Mouse (Mus musculus) heart, embryonic 15.5 days (tissue): ENCODE measurements around the gene Unc119b. TPM values are rescaled to one million over a fixed set of nuclear protein-coding genes. Genes with fewer than 3 reads are reported as not detected.

ENCODE experiments used
- ATAC-seq: fragments of 200-750 bp; cut with Nextera tagmentation; replicated peaks from 2 replicates; pipeline ENCODE4 v1.8.0; 2017; ENCODE audit warnings: low read depth, moderate TSS enrichment; ENCODE audit not compliant: insufficient number of reproducible peaks, insufficient read depth, low FRiP score
- H3K27ac ChIP-seq: fragments of 300-500 bp; sonication (generic); 2 replicates; pipeline ENCODE4 v1.5.1; 2015; ENCODE audit warnings: mild to moderate bottlenecking, inconsistent platforms
- H3K27me3 ChIP-seq: fragments of 300-500 bp; sonication (generic); 2 replicates; pipeline ENCODE4 v1.6.1; 2015; ENCODE audit warnings: inconsistent platforms
- H3K36me3 ChIP-seq: fragments of 300-500 bp; sonication (generic); 2 replicates; pipeline ENCODE4 v1.6.1; 2015; ENCODE audit warnings: mild to moderate bottlenecking, inconsistent platforms
- H3K4me1 ChIP-seq: fragments of 300-500 bp; sonication (generic); replicated peaks from 2 replicates; pipeline ENCODE4 v1.6.1; 2015; ENCODE audit warnings: inconsistent platforms
- H3K4me2 ChIP-seq: fragments of 300-500 bp; sonication (generic); 2 replicates; pipeline ENCODE4 v1.6.1; 2015; ENCODE audit warnings: inconsistent platforms, mild to moderate bottlenecking, moderate library complexity
- H3K4me3 ChIP-seq: fragments of 300-500 bp; sonication (generic); 2 replicates; pipeline ENCODE4 v1.5.1; 2015; ENCODE audit warnings: mild to moderate bottlenecking, inconsistent platforms
- H3K9ac ChIP-seq: fragments of 300-500 bp; sonication (generic); 2 replicates; pipeline ENCODE4 v1.6.1; 2015; ENCODE audit warnings: mild to moderate bottlenecking, inconsistent platforms
- H3K9me3 ChIP-seq: fragments of 300-500 bp; sonication (generic); replicated peaks from 2 replicates; pipeline ENCODE4 v1.6.1; 2016; ENCODE audit warnings: inconsistent platforms
- WGBS: fragments of 180-500 bp; shearing (Covaris S2); methylation state at CpG from one replicate; pipeline ENCODE4 v1.1.7; 2015; ENCODE audit warnings: mixed read lengths; 5-methylcytosine and 5-hydroxymethylcytosine counted together
- polyA plus RNA-seq: library from polyadenylated mRNA; unstranded; fragments of >200 nt; fragmentation: Nextera tagmentation; extraction: Ambion mirVana; gene quantifications from 2 replicates; pipeline ENCODE4 v1.2.1, GENCODE M21; 2015

Unc119b gene
- polyA plus RNA-seq, 1 experiment from 2014 or later = 18.1 TPM

GRCm38 (mm10) chr5:115145976-115146746 is 11.4 kb upstream of the Unc119b start:
- H3K9me3 ChIP-seq = no peaks in the 10 kb centered on the region
- peaks cover 57% of the 10 kb centered on the region for H3K36me3 ChIP-seq
- no peak overlapping the region for H3K4me2 ChIP-seq
- no peak for ATAC-seq
- H3K27me3 ChIP-seq = no peaks in the 10 kb centered on the region
- H3K4me1 ChIP-seq = no peaks in the 10 kb centered on the region
- no peak overlapping the region for H3K4me3 ChIP-seq
- no peak overlapping the region for H3K9ac ChIP-seq
- H3K27ac ChIP-seq = no peak overlapping the region
- WGBS = 76% methylated on average over 6 of the region's 6 CpGs

- WGBS = 81% methylated on average over 11 of the region's 11 CpGs
- Histone ChIP-seq H3K36me3 (peaks cover 50% of the 10 kb centered on the region), H3K4me3 (no peak overlapping the region), H3K9me3 (no peaks in the 10 kb centered on the region), H3K9ac (no peak overlapping the region), H3K4me1 (no peaks in the 10 kb centered on the region), H3K27ac (no peak overlapping the region), H3K4me2 (no peak overlapping the region), H3K27me3 (no peaks in the 10 kb centered on the region)
- no peak for ATAC-seq
Measured at GRCm38 (mm10) chr5:115145253-115145968, 10.6 kb upstream of the Unc119b start.

GRCm38 (mm10) chr5:115144471-115144870 is 9.7 kb upstream of the Unc119b start:
- Histone ChIP-seq H3K4me3 (no peak overlapping the region), H3K27me3 (no peaks in the 10 kb centered on the region), H3K9ac (no peak overlapping the region), H3K4me2 (no peak overlapping the region), H3K4me1 (no peaks in the 10 kb centered on the region), H3K9me3 (no peaks in the 10 kb centered on the region), H3K27ac (no peak overlapping the region), H3K36me3 (peaks cover 40% of the 10 kb centered on the region)
- WGBS = 72% methylated on average over 6 of the region's 6 CpGs
- ATAC-seq = no peak

- no peaks in the 10 kb centered on the region for H3K4me1 ChIP-seq
- peaks cover 33% of the 10 kb centered on the region for H3K36me3 ChIP-seq
- no peak overlapping the region for H3K27ac ChIP-seq
- H3K4me2 ChIP-seq = no peak overlapping the region
- no peaks in the 10 kb centered on the region for H3K9me3 ChIP-seq
- no peak for ATAC-seq
- 72% methylated on average over 10 of the region's 10 CpGs for WGBS
- no peak overlapping the region for H3K9ac ChIP-seq
- H3K27me3 ChIP-seq = no peaks in the 10 kb centered on the region
- H3K4me3 ChIP-seq = no peak overlapping the region
Measured at GRCm38 (mm10) chr5:115143552-115143951, 8.8 kb upstream of the Unc119b start.

- no peaks in the 10 kb centered on the region for H3K4me1 ChIP-seq
- ATAC-seq = no peak
- H3K9me3 ChIP-seq = no peaks in the 10 kb centered on the region
- H3K27ac ChIP-seq = no peak overlapping the region
- peaks cover 19% of the 10 kb centered on the region for H3K36me3 ChIP-seq
- no peak overlapping the region for H3K4me3 ChIP-seq
- WGBS = 86% methylated on average over 9 of the region's 9 CpGs
- no peaks in the 10 kb centered on the region for H3K27me3 ChIP-seq
- no peak overlapping the region for H3K4me2 ChIP-seq
- no peak overlapping the region for H3K9ac ChIP-seq
Measured at GRCm38 (mm10) chr5:115142166-115142697, 7.5 kb upstream of the Unc119b start.

- Histone ChIP-seq H3K9ac (no peak overlapping the region), H3K4me1 (no peaks in the 10 kb centered on the region), H3K27me3 (no peaks in the 10 kb centered on the region), H3K27ac (no peak overlapping the region), H3K4me3 (no peak overlapping the region), H3K36me3 (0 out of 2 replicates have a peak, but pooled peaks cover 5% of the 10 kb centered on the region), H3K4me2 (no peak overlapping the region), H3K9me3 (no peaks in the 10 kb centered on the region)
- 69% methylated on average over 3 of the region's 3 CpGs for WGBS
- ATAC-seq = no peak
Measured at GRCm38 (mm10) chr5:115140726-115141125, 6.0 kb upstream of the Unc119b start.

GRCm38 (mm10) chr5:115139124-115139523 is 4.3 kb upstream of the Unc119b start:
- no peak for ATAC-seq
- Histone ChIP-seq H3K9ac (no peak overlapping the region), H3K4me2 (no peak overlapping the region), H3K9me3 (no peaks in the 10 kb centered on the region), H3K36me3 (0 out of 2 replicates have a peak, but pooled peaks cover 3% of the 10 kb centered on the region), H3K27me3 (no peaks in the 10 kb centered on the region), H3K4me1 (peaks cover 2% of the 10 kb centered on the region), H3K4me3 (no peak overlapping the region), H3K27ac (no peak overlapping the region)
- WGBS = 67% methylated on average over 4 of the region's 4 CpGs

- peak overlapping the region; percentile 90 for H3K4me3 ChIP-seq
- WGBS = 61% methylated on average over 6 of the region's 6 CpGs
- no peak for ATAC-seq
- no peaks in the 10 kb centered on the region for H3K9me3 ChIP-seq
- no peak overlapping the region for H3K27ac ChIP-seq
- H3K36me3 ChIP-seq = peaks cover 9% of the 10 kb centered on the region; the same call in 1 of the 2 replicates
- H3K4me2 ChIP-seq = peak overlapping the region; percentile 97
- no peaks in the 10 kb centered on the region for H3K27me3 ChIP-seq
- H3K4me1 ChIP-seq = peaks cover 17% of the 10 kb centered on the region
- peak overlapping the region; percentile 38; the same call in 1 of the 2 replicates for H3K9ac ChIP-seq
Measured at GRCm38 (mm10) chr5:115133358-115134066, 1.3 kb downstream of the Unc119b start.

- H3K4me3 ChIP-seq = no peak overlapping the region
- no peak overlapping the region for H3K9ac ChIP-seq
- 85% methylated on average over 8 of the region's 8 CpGs for WGBS
- H3K27me3 ChIP-seq = no peaks in the 10 kb centered on the region
- ATAC-seq = no peak
- H3K9me3 ChIP-seq = no peaks in the 10 kb centered on the region
- H3K4me2 ChIP-seq = no peak overlapping the region
- peaks cover 17% of the 10 kb centered on the region for H3K4me1 ChIP-seq
- no peak overlapping the region for H3K27ac ChIP-seq
- peaks cover 9% of the 10 kb centered on the region; the same call in 1 of the 2 replicates for H3K36me3 ChIP-seq
Measured at GRCm38 (mm10) chr5:115132465-115132864, 2.3 kb downstream of the Unc119b start.

GRCm38 (mm10) chr5:115129328-115129727 is 5.4 kb downstream of the Unc119b start:
- no peak for ATAC-seq
- no peak overlapping the region for H3K9ac ChIP-seq
- H3K4me2 ChIP-seq = no peak overlapping the region
- H3K4me3 ChIP-seq = no peak overlapping the region
- no peak overlapping the region for H3K27ac ChIP-seq
- no peaks in the 10 kb centered on the region for H3K9me3 ChIP-seq
- peaks cover 15% of the 10 kb centered on the region; the same call in 1 of the 2 replicates for H3K36me3 ChIP-seq
- WGBS = 85% methylated on average over 6 of the region's 6 CpGs
- peaks cover 27% of the 10 kb centered on the region for H3K4me1 ChIP-seq
- no peaks in the 10 kb centered on the region for H3K27me3 ChIP-seq
